Mouse (Mus musculus): ENCODE data around the gene Phactr4. TPM values are rescaled to one million over a fixed set of nuclear protein-coding genes. Genes with fewer than 3 reads are reported as not detected.

Gene Phactr4
- 25.9 and 29.9 TPM in 2 replicates for polyA plus RNA-seq (2015; fragmentation: Nextera tagmentation; extraction: Ambion mirVana)

DNA sequence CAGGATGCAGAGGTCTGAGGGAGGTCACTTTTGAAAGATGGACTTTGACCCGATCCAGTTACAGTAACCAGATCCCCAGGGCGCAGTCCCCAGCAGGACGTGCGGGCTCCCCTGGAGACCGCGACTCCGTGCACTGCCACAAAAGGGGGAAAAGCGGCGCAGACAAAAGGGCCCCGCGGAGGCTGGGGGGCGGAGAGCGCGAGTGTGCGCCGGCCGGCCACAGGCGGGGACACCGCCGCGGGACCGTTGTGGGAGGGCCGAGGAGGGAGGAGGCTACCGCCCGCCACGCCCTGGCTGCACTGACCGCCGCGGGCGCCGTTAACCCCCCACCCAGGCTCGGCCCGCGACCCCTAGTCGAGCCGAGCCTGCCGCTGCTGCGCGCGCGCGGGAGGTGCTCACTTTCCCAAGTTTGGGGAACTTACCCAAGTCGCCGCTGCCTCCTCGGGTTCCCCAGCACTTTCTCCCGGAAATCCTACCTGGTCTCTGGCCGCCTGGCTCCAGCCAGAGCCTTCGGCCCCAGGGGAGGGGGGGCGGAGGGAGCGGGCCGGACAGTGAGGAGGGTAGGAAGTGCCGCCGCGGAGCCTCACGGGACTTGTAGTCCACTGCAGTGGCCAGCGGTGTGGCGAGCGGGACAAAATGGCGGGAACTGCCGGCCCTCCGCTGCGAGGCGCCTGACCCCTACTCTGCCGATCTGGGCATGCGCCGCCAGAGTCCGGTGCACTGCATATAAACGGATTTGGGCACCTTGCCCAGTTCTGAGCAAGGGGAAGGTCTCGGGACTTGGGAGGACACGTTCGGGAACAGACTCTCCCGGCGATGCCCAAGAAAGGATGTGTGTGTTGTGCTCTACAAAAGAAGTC lies at the start of gene Phactr4:
TSS of gene Phactr4 (minus strand) at position 567 of the 860 bp plus-strand sequence.
- peak within 1 kb of the TSS; percentile 74 for H3K4me3 ChIP-seq (replicated peaks; ENCODE audit: low read length)
- under 1% methylated on average over 45 of the region's 73 CpGs for WGBS
- H3K4me2 ChIP-seq (ENCODE audit: low read depth, low read length): peak within 1 kb of the TSS; percentile 57
- H3K36me3 ChIP-seq (ENCODE audit: control insufficient read depth, insufficient read depth, low read length): no peaks in the 10 kb centered on the region
- H3K27ac ChIP-seq (ENCODE audit: low read length): peak within 1 kb of the TSS; percentile 99
- H3K4me1 ChIP-seq (ENCODE audit: control insufficient read depth, insufficient read depth, low read length): peaks cover 9% of the 10 kb centered on the region
- no peaks in the 10 kb centered on the region for H3K9me3 ChIP-seq (replicated peaks; ENCODE audit: control insufficient read depth, low read length)
- H3K27me3 ChIP-seq (ENCODE audit: control insufficient read depth, insufficient read depth, low read length): no peaks in the 10 kb centered on the region
- H3K9ac ChIP-seq (ENCODE audit: low read length): peak within 1 kb of the TSS; percentile 87
- peak; percentile 97 for ATAC-seq (ENCODE audit: insufficient read depth, low FRiP score)

DNA sequence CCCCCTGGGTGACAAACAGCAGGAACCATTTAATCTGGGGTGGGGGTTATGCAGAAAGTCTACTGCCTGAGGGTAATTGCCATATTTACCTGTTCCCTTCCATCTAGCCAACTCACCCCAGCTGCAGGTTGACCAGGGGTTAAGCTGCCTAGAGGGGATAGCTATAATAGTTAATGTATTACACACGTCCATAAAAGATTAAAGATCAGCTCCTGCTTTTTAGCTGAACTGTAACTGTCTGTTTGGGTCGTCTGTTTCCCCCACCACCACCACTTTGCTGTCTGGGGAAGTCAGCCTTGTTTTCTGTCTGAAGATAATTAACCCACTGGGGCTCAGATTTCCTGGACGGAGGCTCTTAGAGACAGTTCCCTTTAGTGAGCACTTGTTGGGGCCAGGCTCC lies 47.6 kb upstream of the Phactr4 start:
- no peaks in the 10 kb centered on the region for H3K9me3 ChIP-seq (replicated peaks; ENCODE audit: control insufficient read depth, low read length)
- H3K4me1 ChIP-seq (ENCODE audit: control insufficient read depth, insufficient read depth, low read length): no peaks in the 10 kb centered on the region
- no peak overlapping the region for H3K4me3 ChIP-seq (replicated peaks; ENCODE audit: low read length)
- ATAC-seq (ENCODE audit: insufficient read depth, low FRiP score): no peak
- H3K27me3 ChIP-seq (ENCODE audit: control insufficient read depth, insufficient read depth, low read length): no peaks in the 10 kb centered on the region
- no peak overlapping the region for H3K9ac ChIP-seq (ENCODE audit: low read length)
- no peak overlapping the region for H3K27ac ChIP-seq (ENCODE audit: low read length)
- WGBS: 4% methylated on average over 3 of the region's 3 CpGs
- no peak overlapping the region for H3K4me2 ChIP-seq (ENCODE audit: low read depth, low read length)
- no peaks in the 10 kb centered on the region for H3K36me3 ChIP-seq (ENCODE audit: control insufficient read depth, insufficient read depth, low read length)

DNA sequence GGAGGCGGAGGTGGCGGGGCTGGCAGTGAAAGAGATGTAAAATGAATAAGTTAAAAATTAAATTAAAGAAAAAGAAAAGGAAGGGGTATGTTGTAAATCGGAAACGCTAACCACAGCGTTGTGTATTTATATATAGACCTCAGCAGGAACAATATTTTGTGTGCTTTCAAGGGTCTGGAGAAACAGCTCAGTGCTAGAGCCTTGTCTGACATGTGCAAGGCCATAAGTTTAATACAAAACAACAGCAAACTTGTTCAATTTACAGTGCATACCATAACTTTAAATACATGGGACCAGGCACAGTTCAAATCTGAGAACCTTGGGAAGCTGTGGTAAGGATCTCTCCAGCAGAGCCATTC lies 41.9 kb upstream of the Phactr4 start:
- ATAC-seq (ENCODE audit: insufficient read depth, low FRiP score): no peak
- Histone ChIP-seq H3K27me3 (ENCODE audit: control insufficient read depth, insufficient read depth, low read length) (no peaks in the 10 kb centered on the region), H3K4me2 (ENCODE audit: low read depth, low read length) (peak overlapping the region; percentile 43), H3K9me3 (replicated peaks; ENCODE audit: control insufficient read depth, low read length) (no peaks in the 10 kb centered on the region), H3K4me1 (ENCODE audit: control insufficient read depth, insufficient read depth, low read length) (peaks cover 14% of the 10 kb centered on the region), H3K9ac (ENCODE audit: low read length) (peak overlapping the region; percentile 70; the same call in 1 of the 2 replicates), H3K27ac (ENCODE audit: low read length) (peak overlapping the region; percentile 30; the same call in 1 of the 2 replicates), H3K36me3 (ENCODE audit: control insufficient read depth, insufficient read depth, low read length) (peaks cover 11% of the 10 kb centered on the region), H3K4me3 (replicated peaks; ENCODE audit: low read length) (peak overlapping the region; percentile 57)
- 2% methylated on average over 5 of the region's 5 CpGs for WGBS

- Histone ChIP-seq H3K9ac (ENCODE audit: low read length) (peak within 1 kb of the TSS; percentile 70), H3K4me3 (replicated peaks; ENCODE audit: low read length) (peak within 1 kb of the TSS; percentile 57), H3K4me2 (ENCODE audit: low read depth, low read length) (peak within 1 kb of the TSS; percentile 85), H3K9me3 (replicated peaks; ENCODE audit: control insufficient read depth, low read length) (no peaks in the 10 kb centered on the region), H3K36me3 (ENCODE audit: control insufficient read depth, insufficient read depth, low read length) (peaks cover 13% of the 10 kb centered on the region), H3K27ac (ENCODE audit: low read length) (peak within 1 kb of the TSS; percentile 59; the same call in 1 of the 2 replicates), H3K27me3 (ENCODE audit: control insufficient read depth, insufficient read depth, low read length) (no peaks in the 10 kb centered on the region), H3K4me1 (ENCODE audit: control insufficient read depth, insufficient read depth, low read length) (peaks cover 14% of the 10 kb centered on the region)
- peak; percentile 91 for ATAC-seq (ENCODE audit: insufficient read depth, low FRiP score)
- WGBS: under 1% methylated on average over 44 of the region's 44 CpGs
These were observed 41.4 kb upstream of the Phactr4 start, which contains the start of gene Med18 for GRCm38 (mm10) chr4:132463430-132464254. Gene Med18 (minus strand): TSS chr4:132463921.

- Histone ChIP-seq H3K9ac (ENCODE audit: low read length) (peak overlapping the region; percentile 70), H3K27me3 (ENCODE audit: control insufficient read depth, insufficient read depth, low read length) (no peaks in the 10 kb centered on the region), H3K4me1 (ENCODE audit: control insufficient read depth, insufficient read depth, low read length) (peaks cover 14% of the 10 kb centered on the region), H3K27ac (ENCODE audit: low read length) (no peak overlapping the region), H3K4me3 (replicated peaks; ENCODE audit: low read length) (peak overlapping the region; percentile 57), H3K4me2 (ENCODE audit: low read depth, low read length) (peak overlapping the region; percentile 85), H3K36me3 (ENCODE audit: control insufficient read depth, insufficient read depth, low read length) (peaks cover 17% of the 10 kb centered on the region), H3K9me3 (replicated peaks; ENCODE audit: control insufficient read depth, low read length) (no peaks in the 10 kb centered on the region)
- 9% methylated on average over 11 of the region's 11 CpGs for WGBS
- ATAC-seq (ENCODE audit: insufficient read depth, low FRiP score): no peak
These were observed 40.5 kb upstream of the Phactr4 start for GRCm38 (mm10) chr4:132462836-132463235.

GRCm38 (mm10) chr4:132460225-132460624 lies 37.9 kb upstream of the Phactr4 start:
- Histone ChIP-seq H3K9me3 (replicated peaks; ENCODE audit: control insufficient read depth, low read length) (no peaks in the 10 kb centered on the region), H3K4me2 (ENCODE audit: low read depth, low read length) (no peak overlapping the region), H3K4me1 (ENCODE audit: control insufficient read depth, insufficient read depth, low read length) (peaks cover 14% of the 10 kb centered on the region), H3K36me3 (ENCODE audit: control insufficient read depth, insufficient read depth, low read length) (peaks cover 17% of the 10 kb centered on the region), H3K27me3 (ENCODE audit: control insufficient read depth, insufficient read depth, low read length) (no peaks in the 10 kb centered on the region), H3K9ac (ENCODE audit: low read length) (no peak overlapping the region), H3K4me3 (replicated peaks; ENCODE audit: low read length) (no peak overlapping the region), H3K27ac (ENCODE audit: low read length) (no peak overlapping the region)
- WGBS: 91% methylated on average over 8 of the region's 8 CpGs
- no peak for ATAC-seq (ENCODE audit: insufficient read depth, low FRiP score)

GRCm38 (mm10) chr4:132455561-132455960 lies 33.3 kb upstream of the Phactr4 start:
- H3K27me3 ChIP-seq (ENCODE audit: control insufficient read depth, insufficient read depth, low read length): no peaks in the 10 kb centered on the region
- H3K4me3 ChIP-seq (replicated peaks; ENCODE audit: low read length): no peak overlapping the region
- no peaks in the 10 kb centered on the region for H3K9me3 ChIP-seq (replicated peaks; ENCODE audit: control insufficient read depth, low read length)
- no peak overlapping the region for H3K4me2 ChIP-seq (ENCODE audit: low read depth, low read length)
- no peak overlapping the region for H3K9ac ChIP-seq (ENCODE audit: low read length)
- peaks cover 17% of the 10 kb centered on the region for H3K36me3 ChIP-seq (ENCODE audit: control insufficient read depth, insufficient read depth, low read length)
- peaks cover 4% of the 10 kb centered on the region; the same call in 1 of the 2 replicates for H3K4me1 ChIP-seq (ENCODE audit: control insufficient read depth, insufficient read depth, low read length)
- H3K27ac ChIP-seq (ENCODE audit: low read length): peak overlapping the region; percentile 75
- ATAC-seq (ENCODE audit: insufficient read depth, low FRiP score): peak; percentile 3; the same call in 1 of the 2 replicates
- 80% methylated on average over 6 of the region's 6 CpGs for WGBS

DNA sequence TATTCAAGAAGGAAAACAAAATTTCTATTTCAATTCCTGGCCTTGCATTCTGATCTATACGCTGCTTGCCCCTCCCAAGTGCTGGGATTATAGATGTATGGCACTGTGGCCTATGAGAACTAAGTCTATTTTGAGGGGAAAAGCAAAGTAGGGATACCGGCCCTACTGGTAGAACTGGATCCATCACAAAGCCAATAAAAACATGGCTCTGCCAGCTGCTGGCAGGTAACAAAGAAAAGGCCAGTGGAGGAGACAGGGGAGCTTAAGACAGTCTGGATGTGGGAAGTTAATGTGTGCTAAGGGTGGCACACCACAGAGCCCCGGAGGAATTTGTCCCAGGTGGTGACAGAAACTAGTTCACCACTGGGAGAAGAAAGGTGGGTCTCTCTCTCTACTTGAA lies 32.9 kb upstream of the Phactr4 start:
- Histone ChIP-seq H3K9ac (ENCODE audit: low read length) (no peak overlapping the region), H3K4me3 (replicated peaks; ENCODE audit: low read length) (no peak overlapping the region), H3K36me3 (ENCODE audit: control insufficient read depth, insufficient read depth, low read length) (peaks cover 15% of the 10 kb centered on the region), H3K9me3 (replicated peaks; ENCODE audit: control insufficient read depth, low read length) (no peaks in the 10 kb centered on the region), H3K4me2 (ENCODE audit: low read depth, low read length) (no peak overlapping the region), H3K4me1 (ENCODE audit: control insufficient read depth, insufficient read depth, low read length) (peaks cover 4% of the 10 kb centered on the region; the same call in 1 of the 2 replicates), H3K27ac (ENCODE audit: low read length) (peak overlapping the region; percentile 75), H3K27me3 (ENCODE audit: control insufficient read depth, insufficient read depth, low read length) (no peaks in the 10 kb centered on the region)
- 50% methylated on average over 3 of the region's 3 CpGs for WGBS
- peak; percentile 85 for ATAC-seq (ENCODE audit: insufficient read depth, low FRiP score)
